Mouse (Mus musculus): ENCODE measurements around the gene Krtap5-1. TPM values are rescaled to one million over a fixed set of nuclear protein-coding genes. Genes with fewer than 3 reads are reported as not detected.

Gene Krtap5-1
- total and polyA plus RNA-seq, 3 experiments = not detected

- Histone ChIP-seq H3K27ac (ENCODE audit: insufficient read depth, low read depth) (no peak overlapping the region), H3K4me3 (replicated peaks in 1 of 3; ENCODE audit: low read depth in 2 of 3, low read length in 2 of 3, poor library complexity in 1 of 3) (no peak overlapping the region), H3K79me2 (replicated peaks; ENCODE audit: control insufficient read depth, extremely low read depth, insufficient read depth, poor library complexity, severe bottlenecking) (no peaks in the 10 kb centered on the region), H3K4me1 (ENCODE audit: control insufficient read depth in 1 of 2, insufficient read depth in 2 of 2) (peaks cover 0 to 5% of the 10 kb centered on the region in 2 experiments; a peak in 2 of 4 replicates), H3K9me3 (replicated peaks; ENCODE audit: low read length) (no peaks in the 10 kb centered on the region), H3K27me3 (replicated peaks) (peaks cover 14% of the 10 kb centered on the region), H3K4me2 (ENCODE audit: insufficient read depth, low read depth, poor library complexity, severe bottlenecking) (no peak overlapping the region), H3K36me3 (replicated peaks in 1 of 2; ENCODE audit: control insufficient read depth in 1 of 2, insufficient read depth in 1 of 2, low read length in 1 of 2) (no peaks in the 10 kb centered on the region), H3K9ac (ENCODE audit: insufficient read depth, low read depth) (no peak overlapping the region)
- in situ Hi-C loops (cut with MboI; ENCODE audit: low pct_ligation_motif_present, low pct_unique_long_range_greater_than_20kb, low sequenced_read_pairs) (loop anchor here (5.0 to 10.0 kb wide), 4 partner anchors 77 to 340 kb away; no protein-coding TSS in a partner anchor), dilution Hi-C loops (cut with MboI; ENCODE audit: extremely low pct_ligation_motif_present, extremely low pct_unique_long_range_greater_than_20kb, low sequenced_read_pairs) (no loop called here)
- TF ChIP-seq ELF1 (IDR thresholded peaks at IDR 0.05; ENCODE audit: low read depth, low read length) (no peak), ZKSCAN1 (IDR thresholded peaks at IDR 0.05; ENCODE audit: borderline replicate concordance, low read depth, low read length) (no peak), JUN (IDR thresholded peaks at IDR 0.05; ENCODE audit: insufficient read depth, low read depth, low read length) (no peak), MAZ (IDR thresholded peaks at IDR 0.05; ENCODE audit: low read depth, low read length) (no peak), NRF1 (IDR thresholded peaks at IDR 0.05; ENCODE audit: low read depth, low read length) (no peak), POLR2A (IDR thresholded peaks at IDR 0.05; ENCODE audit: low read depth, low read length) (no peak), RAD21 (IDR thresholded peaks at IDR 0.05; ENCODE audit: low read depth, low read length) (no peak), NELFE (IDR thresholded peaks at IDR 0.05; ENCODE audit: low read depth, low read length) (no peak), ETS1 (conservative IDR thresholded peaks at IDR 0.05; ENCODE audit: low read depth, low read length) (no peak), JUND (conservative IDR thresholded peaks at IDR 0.05; ENCODE audit: low read depth, low read length) (no peak), IRF4 (IDR thresholded peaks at IDR 0.05; ENCODE audit: low read depth, low read length) (no peak), MEF2A (IDR thresholded peaks at IDR 0.05; ENCODE audit: borderline replicate concordance, low read depth, low read length) (no peak), ZNF384 (IDR thresholded peaks at IDR 0.05; ENCODE audit: low read depth, low read length) (no peak), SMC3 (IDR thresholded peaks at IDR 0.05; ENCODE audit: low read depth, low read length) (no peak), TBP (conservative IDR thresholded peaks at IDR 0.05; ENCODE audit: low read depth, low read length) (no peak), TCF12 (IDR thresholded peaks at IDR 0.05; ENCODE audit: low read depth, low read length) (no peak), E2F4 (IDR thresholded peaks at IDR 0.05; ENCODE audit: insufficient replicate concordance, low read depth, low read length) (no peak), BHLHE40 (IDR thresholded peaks at IDR 0.05; ENCODE audit: low read depth, low read length) (no peak)
- no peak for DNase-seq (ENCODE audit: extremely low read depth)
Observed at GRCm38 (mm10) chr7:142335151-142335550, 38.2 kb upstream of the Krtap5-1 start.

- Histone ChIP-seq H3K9me3 (replicated peaks; ENCODE audit: low read length) (no peaks in the 10 kb centered on the region), H3K79me2 (replicated peaks; ENCODE audit: control insufficient read depth, extremely low read depth, insufficient read depth, poor library complexity, severe bottlenecking) (no peaks in the 10 kb centered on the region), H3K36me3 (replicated peaks in 1 of 2; ENCODE audit: control insufficient read depth in 1 of 2, insufficient read depth in 1 of 2, low read length in 1 of 2) (no peaks in the 10 kb centered on the region), H3K27ac (ENCODE audit: insufficient read depth, low read depth) (no peak overlapping the region), H3K27me3 (replicated peaks) (peaks cover 22% of the 10 kb centered on the region), H3K4me1 (ENCODE audit: control insufficient read depth in 1 of 2, insufficient read depth in 2 of 2) (no peaks in the 10 kb centered on the region), H3K4me2 (ENCODE audit: insufficient read depth, low read depth, poor library complexity, severe bottlenecking) (no peak overlapping the region), H3K4me3 (replicated peaks in 1 of 3; ENCODE audit: low read depth in 2 of 3, low read length in 2 of 3, poor library complexity in 1 of 3) (no peak overlapping the region), H3K9ac (ENCODE audit: insufficient read depth, low read depth) (no peak overlapping the region)
- in situ Hi-C loops (cut with MboI; ENCODE audit: low pct_ligation_motif_present, low pct_unique_long_range_greater_than_20kb, low sequenced_read_pairs) = loop anchor here (10.0 kb wide), 1 partner anchor 341 kb away; no protein-coding TSS in a partner anchor
- dilution Hi-C loops (cut with MboI; ENCODE audit: extremely low pct_ligation_motif_present, extremely low pct_unique_long_range_greater_than_20kb, low sequenced_read_pairs) = no loop called here
- peak; percentile 80 for DNase-seq (ENCODE audit: extremely low read depth)
- TF ChIP-seq GABPA (IDR thresholded peaks at IDR 0.05; ENCODE audit: insufficient replicate concordance, low read depth, low read length) = no peak
- TF ChIP-seq NRF1 (IDR thresholded peaks at IDR 0.05; ENCODE audit: low read depth, low read length) = no peak
- TF ChIP-seq ZKSCAN1 (IDR thresholded peaks at IDR 0.05; ENCODE audit: borderline replicate concordance, low read depth, low read length) = no peak
- TF ChIP-seq SIN3A (IDR thresholded peaks at IDR 0.05; ENCODE audit: low read length) = no peak
- TF ChIP-seq POLR2A (IDR thresholded peaks at IDR 0.05; ENCODE audit: low read depth, low read length) = no peak
- TF ChIP-seq MAFK (IDR thresholded peaks at IDR 0.05; ENCODE audit: insufficient replicate concordance, low read length) = no peak
- no peak for TF ChIP-seq TCF12 (IDR thresholded peaks at IDR 0.05; ENCODE audit: low read depth, low read length)
- no peak for TF ChIP-seq E2F4 (IDR thresholded peaks at IDR 0.05; ENCODE audit: insufficient replicate concordance, low read depth, low read length)
- no peak for TF ChIP-seq MXI1 (IDR thresholded peaks at IDR 0.05; ENCODE audit: low read depth, low read length)
- no peak for TF ChIP-seq ZNF384 (IDR thresholded peaks at IDR 0.05; ENCODE audit: low read depth, low read length)
- TF ChIP-seq ETS1 (conservative IDR thresholded peaks at IDR 0.05; ENCODE audit: low read depth, low read length) = no peak
- TF ChIP-seq RAD21 (IDR thresholded peaks at IDR 0.05; ENCODE audit: low read depth, low read length) = peak; percentile 94
- TF ChIP-seq USF1 (IDR thresholded peaks at IDR 0.05; ENCODE audit: low read depth, low read length) = no peak
- TF ChIP-seq MAZ (IDR thresholded peaks at IDR 0.05; ENCODE audit: low read depth, low read length) = no peak
- peak; percentile 80 to 94 for TF ChIP-seq CTCF (conservative IDR thresholded peaks at IDR 0.05 in 1 of 2, IDR thresholded peaks at IDR 0.05 in 1 of 2; ENCODE audit: low read depth in 2 of 2, low read length in 2 of 2)
- TF ChIP-seq CHD2 (IDR thresholded peaks at IDR 0.05; ENCODE audit: low read length) = no peak
- no peak for TF ChIP-seq JUND (conservative IDR thresholded peaks at IDR 0.05; ENCODE audit: low read depth, low read length)
- TF ChIP-seq TBP (conservative IDR thresholded peaks at IDR 0.05; ENCODE audit: low read depth, low read length) = no peak
- TF ChIP-seq HCFC1 (IDR thresholded peaks at IDR 0.05; ENCODE audit: low read depth, low read length) = no peak
- TF ChIP-seq USF2 (conservative IDR thresholded peaks at IDR 0.05; ENCODE audit: low read depth, low read length) = no peak
- no peak for TF ChIP-seq ELF1 (IDR thresholded peaks at IDR 0.05; ENCODE audit: low read depth, low read length)
- no peak; the same call in 1 of the 2 replicates for TF ChIP-seq NELFE (IDR thresholded peaks at IDR 0.05; ENCODE audit: low read depth, low read length)
- TF ChIP-seq JUN (IDR thresholded peaks at IDR 0.05; ENCODE audit: insufficient read depth, low read depth, low read length) = no peak
- no peak for TF ChIP-seq KAT2A (IDR thresholded peaks at IDR 0.05; ENCODE audit: insufficient replicate concordance, low read length)
- TF ChIP-seq IRF4 (IDR thresholded peaks at IDR 0.05; ENCODE audit: low read depth, low read length) = no peak
- TF ChIP-seq ZMIZ1 (IDR thresholded peaks at IDR 0.05; ENCODE audit: low read depth, low read length) = no peak
- TF ChIP-seq SMC3 (IDR thresholded peaks at IDR 0.05; ENCODE audit: low read depth, low read length) = peak; percentile 94
- TF ChIP-seq BHLHE40 (IDR thresholded peaks at IDR 0.05; ENCODE audit: low read depth, low read length) = no peak
Observed at GRCm38 (mm10) chr7:142334246-142334645, 37.3 kb upstream of the Krtap5-1 start.

Measured in CH12.LX (cell line).